Mouse (Mus musculus): Measurements from ENCODE around the gene Clhc1. TPM values are rescaled to one million over a fixed set of nuclear protein-coding genes. Genes with fewer than 3 reads are reported as not detected.
"Not testable (repeated sequence)": the region's sequence is repeated elsewhere in the genome, so short reads cannot be mapped to it uniquely, and the experiment has no call there.

Gene Clhc1
- polyA plus RNA-seq, 1 experiment from 2014 or later, result 0.25 TPM

GRCm38 (mm10) chr11:29545150-29545752 is 2.5 kb upstream of the Clhc1 start:
- H3K4me1 ChIP-seq (replicated peaks), result peaks cover 14% of the 10 kb centered on the region
- H3K27ac ChIP-seq; DNase-seq (ENCODE audit: low spot score); H3K4me3 ChIP-seq; H3K27me3 ChIP-seq (ENCODE audit: insufficient read depth, poor library complexity, severe bottlenecking); H3K9me3 ChIP-seq: not testable (repeated sequence)
- peaks cover 64% of the 10 kb centered on the region for H3K36me3 ChIP-seq
- WGBS, result 93% methylated on average over 4 of the region's 4 CpGs

GRCm38 (mm10) chr11:29546297-29546696 is 1.5 kb upstream of the Clhc1 start:
- H3K4me3 ChIP-seq, result peak overlapping the region; percentile 81
- peaks cover 14% of the 10 kb centered on the region for H3K4me1 ChIP-seq (replicated peaks)
- H3K9me3 ChIP-seq; H3K27me3 ChIP-seq (ENCODE audit: insufficient read depth, poor library complexity, severe bottlenecking); DNase-seq (ENCODE audit: low spot score): not testable (repeated sequence)
- H3K36me3 ChIP-seq, result peaks cover 53% of the 10 kb centered on the region
- 91% methylated on average over 2 of the region's 2 CpGs for WGBS
- H3K27ac ChIP-seq, result 0 out of 2 replicates have a peak overlapping the region, but pooled peaks have one; percentile 92

- peaks cover 14% of the 10 kb centered on the region for H3K4me1 ChIP-seq (replicated peaks)
- 26% methylated on average over 2 of the region's 2 CpGs for WGBS
- no peaks in the 10 kb centered on the region for H3K27me3 ChIP-seq (ENCODE audit: insufficient read depth, poor library complexity, severe bottlenecking)
- no peak for DNase-seq (ENCODE audit: low spot score)
- no peaks in the 10 kb centered on the region for H3K9me3 ChIP-seq
- H3K36me3 ChIP-seq, result peaks cover 49% of the 10 kb centered on the region
- peak overlapping the region; percentile 81 for H3K4me3 ChIP-seq
- H3K27ac ChIP-seq, result peak overlapping the region; percentile 92
These were observed 988 bp upstream of the Clhc1 start for GRCm38 (mm10) chr11:29546762-29547161.

- Histone ChIP-seq H3K4me3 (peak overlapping the region; percentile 81), H3K27me3 (ENCODE audit: insufficient read depth, poor library complexity, severe bottlenecking) (no peaks in the 10 kb centered on the region), H3K4me1 (replicated peaks) (peaks cover 14% of the 10 kb centered on the region), H3K27ac (peak overlapping the region; percentile 92), H3K36me3 (peaks cover 45% of the 10 kb centered on the region), H3K9me3 (no peaks in the 10 kb centered on the region)
- under 1% methylated on average over 27 of the region's 27 CpGs for WGBS
- DNase-seq (ENCODE audit: low spot score), result no peak
These were observed 450 bp upstream of the Clhc1 start for GRCm38 (mm10) chr11:29547249-29547751.

GRCm38 (mm10) chr11:29548504-29549424 is 1.0 kb downstream of the Clhc1 start:
- H3K4me3 ChIP-seq, result peak overlapping the region; percentile 81
- no peak for DNase-seq (ENCODE audit: low spot score)

GRCm38 (mm10) chr11:29549425-29549778 is 1.7 kb downstream of the Clhc1 start:
- Histone ChIP-seq H3K9me3 (no peaks in the 10 kb centered on the region), H3K4me3 (no peak overlapping the region; the same call in 1 of the 2 replicates), H3K27me3 (ENCODE audit: insufficient read depth, poor library complexity, severe bottlenecking) (no peaks in the 10 kb centered on the region), H3K4me1 (replicated peaks) (peaks cover 14% of the 10 kb centered on the region), H3K36me3 (peaks cover 24% of the 10 kb centered on the region), H3K27ac (no peak overlapping the region)
- 96% methylated on average over 1 of the region's 1 CpGs for WGBS
- no peak for DNase-seq (ENCODE audit: low spot score)

More at GRCm38 (mm10) chr11:29548504-29549424, 1.0 kb downstream of the Clhc1 start:
- H3K4me1 ChIP-seq (replicated peaks), result peaks cover 14% of the 10 kb centered on the region
- 28% methylated on average over 23 of the region's 23 CpGs for WGBS
- peaks cover 31% of the 10 kb centered on the region for H3K36me3 ChIP-seq
- no peaks in the 10 kb centered on the region for H3K27me3 ChIP-seq (ENCODE audit: insufficient read depth, poor library complexity, severe bottlenecking)
- H3K27ac ChIP-seq, result peak overlapping the region; percentile 92
- H3K9me3 ChIP-seq, result no peaks in the 10 kb centered on the region

GRCm38 (mm10) chr11:29560452-29560851 is 12.7 kb downstream of the Clhc1 start:
- Histone ChIP-seq H3K36me3 (no peaks in the 10 kb centered on the region), H3K4me3 (no peak overlapping the region), H3K27ac (no peak overlapping the region), H3K4me1 (replicated peaks) (no peaks in the 10 kb centered on the region), H3K9me3 (no peaks in the 10 kb centered on the region), H3K27me3 (ENCODE audit: insufficient read depth, poor library complexity, severe bottlenecking) (no peaks in the 10 kb centered on the region)
- DNase-seq (ENCODE audit: low spot score), result no peak
- WGBS, result 89% methylated on average over 9 of the region's 9 CpGs

- H3K27ac ChIP-seq, result no peak overlapping the region
- no peaks in the 10 kb centered on the region for H3K9me3 ChIP-seq
- H3K27me3 ChIP-seq (ENCODE audit: insufficient read depth, poor library complexity, severe bottlenecking), result no peaks in the 10 kb centered on the region
- H3K4me1 ChIP-seq (replicated peaks), result no peaks in the 10 kb centered on the region
- no peak overlapping the region for H3K4me3 ChIP-seq
- 91% methylated on average over 3 of the region's 3 CpGs for WGBS
- no peaks in the 10 kb centered on the region for H3K36me3 ChIP-seq
- no peak for DNase-seq (ENCODE audit: low spot score)
These were observed 13.2 kb downstream of the Clhc1 start for GRCm38 (mm10) chr11:29560990-29561389.

- Histone ChIP-seq H3K4me1 (replicated peaks) (no peaks in the 10 kb centered on the region), H3K27ac (no peak overlapping the region), H3K36me3 (no peaks in the 10 kb centered on the region), H3K4me3 (no peak overlapping the region), H3K27me3 (ENCODE audit: insufficient read depth, poor library complexity, severe bottlenecking) (no peaks in the 10 kb centered on the region), H3K9me3 (no peaks in the 10 kb centered on the region)
- DNase-seq (ENCODE audit: low spot score), result no peak
- 84% methylated on average over 2 of the region's 2 CpGs for WGBS
These were observed 15.7 kb downstream of the Clhc1 start for GRCm38 (mm10) chr11:29563406-29563805.

- Histone ChIP-seq H3K27me3 (ENCODE audit: insufficient read depth, poor library complexity, severe bottlenecking) (no peaks in the 10 kb centered on the region), H3K4me3 (no peak overlapping the region), H3K36me3 (no peaks in the 10 kb centered on the region), H3K27ac (no peak overlapping the region), H3K9me3 (no peaks in the 10 kb centered on the region), H3K4me1 (replicated peaks) (no peaks in the 10 kb centered on the region)
- no peak for DNase-seq (ENCODE audit: low spot score)
- 83% methylated on average over 3 of the region's 3 CpGs for WGBS
These were observed 23.8 kb downstream of the Clhc1 start for GRCm38 (mm10) chr11:29571536-29571935.

GRCm38 (mm10) chr11:29572656-29573055 is 24.9 kb downstream of the Clhc1 start:
- no peak overlapping the region for H3K27ac ChIP-seq
- DNase-seq (ENCODE audit: low spot score), result no peak
- no peaks in the 10 kb centered on the region for H3K27me3 ChIP-seq (ENCODE audit: insufficient read depth, poor library complexity, severe bottlenecking)
- WGBS, result 89% methylated on average over 2 of the region's 2 CpGs
- no peaks in the 10 kb centered on the region for H3K9me3 ChIP-seq
- H3K4me1 ChIP-seq (replicated peaks), result no peaks in the 10 kb centered on the region
- no peak overlapping the region for H3K4me3 ChIP-seq
- no peaks in the 10 kb centered on the region for H3K36me3 ChIP-seq

- H3K27ac ChIP-seq, result no peak overlapping the region
- H3K27me3 ChIP-seq (ENCODE audit: insufficient read depth, poor library complexity, severe bottlenecking), result no peaks in the 10 kb centered on the region
- H3K9me3 ChIP-seq, result peaks cover 6% of the 10 kb centered on the region; the same call in 1 of the 2 replicates
- no peak for DNase-seq (ENCODE audit: low spot score)
- H3K4me1 ChIP-seq (replicated peaks), result no peaks in the 10 kb centered on the region
- H3K4me3 ChIP-seq, result no peak overlapping the region
- no peaks in the 10 kb centered on the region for H3K36me3 ChIP-seq
These were observed 31.9 kb downstream of the Clhc1 start for GRCm38 (mm10) chr11:29579610-29580009.

GRCm38 (mm10) chr11:29595217-29595616 is 47.5 kb downstream of the Clhc1 start:
- Histone ChIP-seq H3K27ac (no peak overlapping the region), H3K9me3 (no peaks in the 10 kb centered on the region), H3K4me3 (no peak overlapping the region), H3K4me1 (replicated peaks) (no peaks in the 10 kb centered on the region), H3K27me3 (ENCODE audit: insufficient read depth, poor library complexity, severe bottlenecking) (no peaks in the 10 kb centered on the region), H3K36me3 (no peaks in the 10 kb centered on the region)
- no peak for DNase-seq (ENCODE audit: low spot score)
